Mouse (Mus musculus): ENCODE measurements around the gene Ngdn. TPM values are rescaled to one million over a fixed set of nuclear protein-coding genes. Genes with fewer than 3 reads are reported as not detected.

The Ngdn gene
- total and polyA plus RNA-seq, 3 experiments = 75.4 to 111 (median 77.9) TPM

DNA sequence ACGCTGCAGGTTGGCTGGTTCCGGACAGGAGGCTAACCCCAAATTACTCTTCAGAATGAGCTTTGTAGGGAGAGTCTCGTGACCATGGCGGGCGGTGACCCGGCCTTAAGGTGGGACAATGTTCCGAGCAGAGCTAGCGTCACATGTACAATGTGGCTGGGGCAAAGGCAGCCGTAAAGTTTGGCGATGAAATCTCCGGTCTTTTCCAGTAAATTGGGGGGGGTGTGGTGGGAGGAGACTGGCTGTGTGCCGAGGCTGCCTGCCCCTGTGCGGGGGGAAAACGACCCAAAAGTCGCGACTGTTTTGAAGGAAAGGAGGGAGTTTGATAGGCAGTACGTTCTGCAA lies 485 bp downstream of the Ngdn start:
- H3K4me2 ChIP-seq (ENCODE audit: insufficient read depth, low read depth, poor library complexity, severe bottlenecking) = peak overlapping the region; percentile 78; the same call in 1 of the 2 replicates
- H3K27ac ChIP-seq (ENCODE audit: insufficient read depth, low read depth) = peak overlapping the region; percentile 68
- H3K4me3 ChIP-seq (replicated peaks in 1 of 3; ENCODE audit: low read depth in 2 of 3, low read length in 2 of 3, poor library complexity in 1 of 3) = peak overlapping the region; percentile 78 to 100 (median 100)
- in situ Hi-C loops (cut with MboI; ENCODE audit: low pct_ligation_motif_present, low pct_unique_long_range_greater_than_20kb, low sequenced_read_pairs) (loop anchor here (10.0 kb wide), 2 partner anchors 161 to 301 kb away; partner anchors contain the start of gene Cebpe), dilution Hi-C loops (cut with MboI; ENCODE audit: extremely low pct_ligation_motif_present, extremely low pct_unique_long_range_greater_than_20kb, low sequenced_read_pairs) (no loop called here)
- H3K36me3 ChIP-seq (replicated peaks in 1 of 2; ENCODE audit: control insufficient read depth in 1 of 2, insufficient read depth in 1 of 2, low read length in 1 of 2) = peaks cover 17 to 38% of the 10 kb centered on the region in 2 experiments
- H3K27me3 ChIP-seq (replicated peaks) = no peaks in the 10 kb centered on the region
- DNase-seq (ENCODE audit: extremely low read depth) = no peak
- peaks cover 11% of the 10 kb centered on the region for H3K79me2 ChIP-seq (replicated peaks; ENCODE audit: control insufficient read depth, extremely low read depth, insufficient read depth, poor library complexity, severe bottlenecking)
- TF ChIP-seq MAX (IDR thresholded peaks at IDR 0.05; ENCODE audit: low read length) (no peak), BHLHE40 (IDR thresholded peaks at IDR 0.05; ENCODE audit: low read depth, low read length) (peak; percentile 69), MXI1 (IDR thresholded peaks at IDR 0.05; ENCODE audit: low read depth, low read length) (peak; percentile 83)
- peaks cover 6 to 16% of the 10 kb centered on the region in 2 experiments; a peak in 3 of 4 replicates for H3K4me1 ChIP-seq (ENCODE audit: control insufficient read depth in 1 of 2, insufficient read depth in 2 of 2)
- peaks cover 2% of the 10 kb centered on the region for H3K9me3 ChIP-seq (replicated peaks; ENCODE audit: low read length)
- peak overlapping the region; percentile 95 for H3K9ac ChIP-seq (ENCODE audit: insufficient read depth, low read depth)

DNA sequence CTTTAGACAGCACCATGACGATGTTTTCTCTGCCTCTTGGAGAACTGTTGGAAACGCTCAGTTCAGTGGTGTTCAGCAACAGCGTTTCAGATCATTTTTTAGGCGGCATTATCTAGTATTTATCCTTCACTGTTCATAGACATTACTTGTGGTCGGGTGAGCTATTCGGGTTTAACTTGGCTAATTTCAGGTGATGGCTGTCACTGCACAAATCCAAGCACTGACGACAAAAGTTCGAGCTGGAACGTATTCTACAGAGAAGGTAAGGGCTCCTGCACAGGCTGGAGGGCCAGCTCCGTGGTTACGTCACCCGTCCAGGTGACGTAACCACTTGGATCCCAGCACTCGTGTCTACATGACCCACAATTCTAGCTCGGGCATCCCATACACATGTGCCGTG lies 1.6 kb downstream of the Ngdn start:
- no peaks in the 10 kb centered on the region for H3K27me3 ChIP-seq (replicated peaks)
- no peak overlapping the region for H3K4me2 ChIP-seq (ENCODE audit: insufficient read depth, low read depth, poor library complexity, severe bottlenecking)
- DNase-seq (ENCODE audit: extremely low read depth) = no peak
- no peaks in the 10 kb centered on the region for H3K9me3 ChIP-seq (replicated peaks; ENCODE audit: low read length)
- H3K79me2 ChIP-seq (replicated peaks; ENCODE audit: control insufficient read depth, extremely low read depth, insufficient read depth, poor library complexity, severe bottlenecking) = peaks cover 11% of the 10 kb centered on the region
- no peak overlapping the region for H3K9ac ChIP-seq (ENCODE audit: insufficient read depth, low read depth)
- H3K4me1 ChIP-seq (ENCODE audit: control insufficient read depth in 1 of 2, insufficient read depth in 2 of 2) = peaks cover 6 to 16% of the 10 kb centered on the region in 2 experiments; a peak in 3 of 4 replicates
- no peak overlapping the region for H3K27ac ChIP-seq (ENCODE audit: insufficient read depth, low read depth)
- H3K4me3 ChIP-seq (replicated peaks in 1 of 3; ENCODE audit: low read depth in 2 of 3, low read length in 2 of 3, poor library complexity in 1 of 3) = no peak overlapping the region
- peaks cover 29 to 49% of the 10 kb centered on the region in 2 experiments for H3K36me3 ChIP-seq (replicated peaks in 1 of 2; ENCODE audit: control insufficient read depth in 1 of 2, insufficient read depth in 1 of 2, low read length in 1 of 2)
- TF ChIP-seq CTCF (conservative IDR thresholded peaks at IDR 0.05 in 1 of 2, IDR thresholded peaks at IDR 0.05 in 1 of 2; ENCODE audit: low read depth in 2 of 2, low read length in 2 of 2) = no peak
- TF ChIP-seq JUN (IDR thresholded peaks at IDR 0.05; ENCODE audit: insufficient read depth, low read depth, low read length) = no peak
- no peak for TF ChIP-seq BHLHE40 (IDR thresholded peaks at IDR 0.05; ENCODE audit: low read depth, low read length)
- no peak for TF ChIP-seq ZNF384 (IDR thresholded peaks at IDR 0.05; ENCODE audit: low read depth, low read length)
- TF ChIP-seq POLR2AphosphoS2 (IDR thresholded peaks at IDR 0.05; ENCODE audit: low read depth, low read length) = no peak
- TF ChIP-seq CHD2 (IDR thresholded peaks at IDR 0.05; ENCODE audit: low read length) = no peak
- dilution Hi-C loops (cut with MboI; ENCODE audit: extremely low pct_ligation_motif_present, extremely low pct_unique_long_range_greater_than_20kb, low sequenced_read_pairs) (no loop called here), in situ Hi-C loops (cut with MboI; ENCODE audit: low pct_ligation_motif_present, low pct_unique_long_range_greater_than_20kb, low sequenced_read_pairs) (loop anchor here (10.0 kb wide), 2 partner anchors 162 to 302 kb away; partner anchors contain the start of gene Cebpe)

DNA sequence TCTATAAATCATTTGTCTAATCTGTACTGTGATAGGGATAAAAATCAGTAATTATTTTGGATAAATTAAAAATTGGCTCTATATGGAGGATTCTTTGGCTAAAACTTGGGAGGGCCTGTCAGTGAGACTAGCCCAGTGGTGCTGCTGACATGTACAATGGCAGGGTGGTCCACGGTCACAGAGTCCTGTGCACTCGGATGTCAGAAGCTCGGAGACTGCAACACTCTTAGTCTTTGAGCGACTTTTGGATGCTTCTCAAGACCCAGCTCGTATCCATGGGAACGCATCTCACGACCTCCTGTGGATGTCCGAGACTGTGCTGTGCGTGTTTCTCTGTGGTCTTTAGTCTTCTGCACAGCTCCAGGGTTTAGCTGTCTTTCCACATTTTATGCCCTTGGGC lies 5.1 kb downstream of the Ngdn start:
- dilution Hi-C loops (cut with MboI; ENCODE audit: extremely low pct_ligation_motif_present, extremely low pct_unique_long_range_greater_than_20kb, low sequenced_read_pairs) (no loop called here), in situ Hi-C loops (cut with MboI; ENCODE audit: low pct_ligation_motif_present, low pct_unique_long_range_greater_than_20kb, low sequenced_read_pairs) (no loop called here)
- H3K9ac ChIP-seq (ENCODE audit: insufficient read depth, low read depth) = no peak overlapping the region
- no peak overlapping the region for H3K4me3 ChIP-seq (replicated peaks in 1 of 3; ENCODE audit: low read depth in 2 of 3, low read length in 2 of 3, poor library complexity in 1 of 3)
- H3K27me3 ChIP-seq (replicated peaks) = no peaks in the 10 kb centered on the region
- H3K79me2 ChIP-seq (replicated peaks; ENCODE audit: control insufficient read depth, extremely low read depth, insufficient read depth, poor library complexity, severe bottlenecking) = peaks cover 11% of the 10 kb centered on the region
- H3K4me1 ChIP-seq (ENCODE audit: control insufficient read depth in 1 of 2, insufficient read depth in 2 of 2) = peaks cover 6 to 11% of the 10 kb centered on the region in 2 experiments; a peak in 3 of 4 replicates
- H3K4me2 ChIP-seq (ENCODE audit: insufficient read depth, low read depth, poor library complexity, severe bottlenecking) = no peak overlapping the region
- TF ChIP-seq CHD2 (IDR thresholded peaks at IDR 0.05; ENCODE audit: low read length) (no peak), MAFK (IDR thresholded peaks at IDR 0.05; ENCODE audit: insufficient replicate concordance, low read length) (no peak), CHD1 (IDR thresholded peaks at IDR 0.05; ENCODE audit: low read depth, low read length) (no peak), POLR2A (IDR thresholded peaks at IDR 0.05; ENCODE audit: low read depth, low read length) (no peak), ETS1 (conservative IDR thresholded peaks at IDR 0.05; ENCODE audit: low read depth, low read length) (no peak), MAZ (IDR thresholded peaks at IDR 0.05; ENCODE audit: low read depth, low read length) (no peak), MAX (IDR thresholded peaks at IDR 0.05; ENCODE audit: low read length) (no peak)
- no peak overlapping the region for H3K27ac ChIP-seq (ENCODE audit: insufficient read depth, low read depth)
- no peak for DNase-seq (ENCODE audit: extremely low read depth)
- H3K9me3 ChIP-seq (replicated peaks; ENCODE audit: low read length) = no peaks in the 10 kb centered on the region
- H3K36me3 ChIP-seq (replicated peaks in 1 of 2; ENCODE audit: control insufficient read depth in 1 of 2, insufficient read depth in 1 of 2, low read length in 1 of 2) = peaks cover 61 to 85% of the 10 kb centered on the region in 2 experiments

All from CH12.LX (cell line).